Mouse (Mus musculus): ENCODE measurements around the gene Nek4. TPM values are rescaled to one million over a fixed set of nuclear protein-coding genes. Genes with fewer than 3 reads are reported as not detected.

The Nek4 gene
- polyA plus RNA-seq, 1 experiment from 2014 or later: 8.7 TPM

GRCm38 (mm10) chr14:30911141-30911540, 40.0 kb upstream of the Nek4 start:
- H3K36me3 ChIP-seq (ENCODE audit: insufficient read depth, low read length): no peaks in the 10 kb centered on the region
- 0 out of 2 replicates have a peak, but pooled peaks cover 5% of the 10 kb centered on the region for H3K4me1 ChIP-seq (replicated peaks; ENCODE audit: insufficient read depth, low read length)
- H3K9me3 ChIP-seq (replicated peaks; ENCODE audit: low read length): no peaks in the 10 kb centered on the region
- H3K9ac ChIP-seq (ENCODE audit: low read depth, low read length): no peak overlapping the region
- no peaks in the 10 kb centered on the region for H3K27me3 ChIP-seq (ENCODE audit: insufficient read depth, low read length)
- 90% methylated on average over 8 of the region's 8 CpGs for WGBS
- no peak overlapping the region for H3K4me3 ChIP-seq (replicated peaks; ENCODE audit: low read depth, low read length)
- DNase-seq (ENCODE audit: low spot score) (no peak), ATAC-seq (replicated peaks; ENCODE audit: low FRiP score, low read depth) (no peak)
- TF ChIP-seq CTCF (IDR thresholded peaks at IDR 0.05; ENCODE audit: low read depth): no peak
- no peak overlapping the region for H3K27ac ChIP-seq
- H3K4me2 ChIP-seq (ENCODE audit: low read length): no peak overlapping the region

GRCm38 (mm10) chr14:30912641-30913040, 38.5 kb upstream of the Nek4 start:
- Histone ChIP-seq H3K9me3 (replicated peaks; ENCODE audit: low read length) (no peaks in the 10 kb centered on the region), H3K9ac (ENCODE audit: low read depth, low read length) (no peak overlapping the region), H3K27me3 (ENCODE audit: insufficient read depth, low read length) (no peaks in the 10 kb centered on the region), H3K27ac (no peak overlapping the region), H3K4me1 (replicated peaks; ENCODE audit: insufficient read depth, low read length) (0 out of 2 replicates have a peak, but pooled peaks cover 5% of the 10 kb centered on the region), H3K4me3 (replicated peaks; ENCODE audit: low read depth, low read length) (no peak overlapping the region), H3K4me2 (ENCODE audit: low read length) (no peak overlapping the region), H3K36me3 (ENCODE audit: insufficient read depth, low read length) (no peaks in the 10 kb centered on the region)
- ATAC-seq (replicated peaks; ENCODE audit: low FRiP score, low read depth) (peak; percentile 69; the same call in 1 of the 2 replicates), DNase-seq (ENCODE audit: low spot score) (no peak)
- TF ChIP-seq CTCF (IDR thresholded peaks at IDR 0.05; ENCODE audit: low read depth): no peak
- WGBS: 83% methylated on average over 8 of the region's 8 CpGs

- DNase-seq (ENCODE audit: low spot score) (no peak), ATAC-seq (replicated peaks; ENCODE audit: low FRiP score, low read depth) (no peak)
- H3K4me2 ChIP-seq (ENCODE audit: low read length): no peak overlapping the region
- no peaks in the 10 kb centered on the region for H3K27me3 ChIP-seq (ENCODE audit: insufficient read depth, low read length)
- H3K9me3 ChIP-seq (replicated peaks; ENCODE audit: low read length): no peaks in the 10 kb centered on the region
- no peak overlapping the region for H3K9ac ChIP-seq (ENCODE audit: low read depth, low read length)
- TF ChIP-seq CTCF (IDR thresholded peaks at IDR 0.05; ENCODE audit: low read depth): no peak
- H3K4me3 ChIP-seq (replicated peaks; ENCODE audit: low read depth, low read length): no peak overlapping the region
- 68% methylated on average over 5 of the region's 5 CpGs for WGBS
- 0 out of 2 replicates have a peak, but pooled peaks cover 5% of the 10 kb centered on the region for H3K4me1 ChIP-seq (replicated peaks; ENCODE audit: insufficient read depth, low read length)
- H3K27ac ChIP-seq: no peak overlapping the region
- no peaks in the 10 kb centered on the region for H3K36me3 ChIP-seq (ENCODE audit: insufficient read depth, low read length)
These were observed 37.8 kb upstream of the Nek4 start for GRCm38 (mm10) chr14:30913404-30913803.

- no peak overlapping the region for H3K9ac ChIP-seq (ENCODE audit: low read depth, low read length)
- H3K27me3 ChIP-seq (ENCODE audit: insufficient read depth, low read length): no peaks in the 10 kb centered on the region
- TF ChIP-seq CTCF (IDR thresholded peaks at IDR 0.05; ENCODE audit: low read depth): no peak
- no peak overlapping the region for H3K4me3 ChIP-seq (replicated peaks; ENCODE audit: low read depth, low read length)
- no peaks in the 10 kb centered on the region for H3K9me3 ChIP-seq (replicated peaks; ENCODE audit: low read length)
- 78% methylated on average over 1 of the region's 1 CpGs for WGBS
- H3K27ac ChIP-seq: no peak overlapping the region
- DNase-seq (ENCODE audit: low spot score): no peak
- no peaks in the 10 kb centered on the region for H3K36me3 ChIP-seq (ENCODE audit: insufficient read depth, low read length)
- ATAC-seq (replicated peaks; ENCODE audit: low FRiP score, low read depth): no peak
- no peak overlapping the region for H3K4me2 ChIP-seq (ENCODE audit: low read length)
- H3K4me1 ChIP-seq (replicated peaks; ENCODE audit: insufficient read depth, low read length): 0 out of 2 replicates have a peak, but pooled peaks cover 5% of the 10 kb centered on the region
These were observed 34.7 kb upstream of the Nek4 start for GRCm38 (mm10) chr14:30916516-30916915.

- 57% methylated on average over 8 of the region's 8 CpGs for WGBS
- Histone ChIP-seq H3K4me3 (replicated peaks; ENCODE audit: low read depth, low read length) (no peak overlapping the region), H3K4me1 (replicated peaks; ENCODE audit: insufficient read depth, low read length) (no peaks in the 10 kb centered on the region), H3K36me3 (ENCODE audit: insufficient read depth, low read length) (no peaks in the 10 kb centered on the region), H3K27me3 (ENCODE audit: insufficient read depth, low read length) (no peaks in the 10 kb centered on the region), H3K4me2 (ENCODE audit: low read length) (no peak overlapping the region), H3K9me3 (replicated peaks; ENCODE audit: low read length) (no peaks in the 10 kb centered on the region), H3K27ac (no peak overlapping the region), H3K9ac (ENCODE audit: low read depth, low read length) (no peak overlapping the region)
- ATAC-seq (replicated peaks; ENCODE audit: low FRiP score, low read depth) (no peak), DNase-seq (ENCODE audit: low spot score) (no peak)
- no peak for TF ChIP-seq CTCF (IDR thresholded peaks at IDR 0.05; ENCODE audit: low read depth)
These were observed 29.0 kb upstream of the Nek4 start for GRCm38 (mm10) chr14:30922053-30922670.

- Histone ChIP-seq H3K36me3 (ENCODE audit: insufficient read depth, low read length) (no peaks in the 10 kb centered on the region), H3K9ac (ENCODE audit: low read depth, low read length) (no peak within 1 kb of the TSS), H3K4me1 (replicated peaks; ENCODE audit: insufficient read depth, low read length) (no peaks in the 10 kb centered on the region), H3K4me3 (replicated peaks; ENCODE audit: low read depth, low read length) (no peak within 1 kb of the TSS), H3K9me3 (replicated peaks; ENCODE audit: low read length) (no peaks in the 10 kb centered on the region), H3K27ac (no peak within 1 kb of the TSS), H3K4me2 (ENCODE audit: low read length) (no peak within 1 kb of the TSS), H3K27me3 (ENCODE audit: insufficient read depth, low read length) (no peaks in the 10 kb centered on the region)
- ATAC-seq (replicated peaks; ENCODE audit: low FRiP score, low read depth) (no peak), DNase-seq (ENCODE audit: low spot score) (no peak)
- TF ChIP-seq CTCF (IDR thresholded peaks at IDR 0.05; ENCODE audit: low read depth): no peak
- 51% methylated on average over 6 of the region's 6 CpGs for WGBS
These were observed 27.6 kb upstream of the Nek4 start, which contains the start of gene Itih3 for GRCm38 (mm10) chr14:30923375-30924105. TSS of gene Itih3 (minus strand) at chr14:30923760.
